Mouse (Mus musculus) erythroblast, embryonic 14.5 days (primary cell): ENCODE data around the gene Slco4a1.

Experiments used
- GATA1 ChIP-seq: IDR thresholded peaks from 2 replicates; pipeline ENCODE4 v1.6.1; 2012; ENCODE audit warnings: low read length, inconsistent platforms, mixed read lengths
- TAL1 ChIP-seq: IDR thresholded peaks from 3 replicates; pipeline ENCODE4 v1.6.1; 2012; ENCODE audit warnings: low read length, inconsistent platforms, mixed read lengths

- TF ChIP-seq GATA1: no peak
- TF ChIP-seq TAL1: no peak
Measured at GRCm38 (mm10) chr2:180420641-180421040, 35.4 kb upstream of the Slco4a1 start.
